Mouse (Mus musculus): ENCODE results near the gene Gstm7. TPM values are rescaled to one million over a fixed set of nuclear protein-coding genes. Genes with fewer than 3 reads are reported as not detected.

Gstm7 gene
- polyA plus RNA-seq (2012; rRNA removed) = 6.4 and 8.1 TPM in 2 replicates

DNA sequence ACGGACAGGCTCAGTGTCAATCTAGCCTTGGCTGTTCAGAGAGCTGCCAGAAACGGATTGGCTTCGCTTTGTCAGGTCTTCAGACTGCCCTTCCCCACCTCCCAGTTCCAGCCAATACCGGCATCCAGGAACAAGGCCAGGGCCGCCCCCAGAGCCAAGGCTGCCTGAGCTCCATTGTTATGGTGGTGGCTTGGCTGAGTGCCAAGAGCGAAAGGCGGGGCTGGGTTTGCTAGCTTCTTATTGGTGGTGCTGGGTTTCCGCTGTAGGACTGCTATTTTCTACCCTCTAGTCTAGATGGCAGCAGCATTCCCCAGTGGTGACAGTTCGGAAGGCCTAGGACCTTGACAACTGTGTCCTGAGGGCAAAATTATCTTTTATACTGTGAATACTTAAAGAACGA is at the start of gene Gstm7:
Gene Gstm7 (minus strand): TSS at position 148 of the 400 bp plus-strand sequence.

DNA sequence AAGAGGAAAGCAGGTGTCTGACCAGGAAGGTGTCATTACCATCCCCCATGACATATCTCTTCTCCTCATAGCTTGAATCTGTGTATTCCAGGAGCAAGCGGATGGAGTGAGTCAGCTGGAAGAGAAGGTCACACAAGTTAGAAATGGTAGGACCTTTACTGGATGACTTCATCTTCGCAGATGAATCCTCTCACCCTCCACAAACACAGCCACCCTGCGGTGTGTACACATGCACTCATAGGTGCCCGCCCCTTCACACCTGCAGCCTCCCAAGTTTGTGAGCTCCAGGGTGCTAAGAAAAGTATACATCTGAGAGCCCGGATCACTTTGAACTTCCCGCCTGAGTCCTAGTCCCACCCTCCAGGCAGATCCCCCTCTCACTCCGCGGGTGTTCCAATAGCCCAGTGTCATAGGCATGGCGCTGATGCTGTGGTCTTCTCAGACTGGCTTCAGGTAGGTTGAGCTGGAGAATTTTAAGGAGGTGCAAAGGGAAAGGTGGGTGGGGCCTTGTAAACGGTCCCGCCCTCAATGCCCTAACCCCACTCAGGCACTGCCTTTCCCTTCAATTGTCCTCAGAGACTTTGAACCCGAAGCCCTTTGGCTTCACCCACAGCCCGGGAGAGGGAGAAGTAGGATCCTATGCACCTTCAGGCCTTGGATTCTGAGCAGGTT is 37.2 kb upstream of the Gstm7 start, which contains the start of gene Gstm3:
Gene Gstm3 (minus strand): TSS at position 560 of the 672 bp plus-strand sequence.

DNA sequence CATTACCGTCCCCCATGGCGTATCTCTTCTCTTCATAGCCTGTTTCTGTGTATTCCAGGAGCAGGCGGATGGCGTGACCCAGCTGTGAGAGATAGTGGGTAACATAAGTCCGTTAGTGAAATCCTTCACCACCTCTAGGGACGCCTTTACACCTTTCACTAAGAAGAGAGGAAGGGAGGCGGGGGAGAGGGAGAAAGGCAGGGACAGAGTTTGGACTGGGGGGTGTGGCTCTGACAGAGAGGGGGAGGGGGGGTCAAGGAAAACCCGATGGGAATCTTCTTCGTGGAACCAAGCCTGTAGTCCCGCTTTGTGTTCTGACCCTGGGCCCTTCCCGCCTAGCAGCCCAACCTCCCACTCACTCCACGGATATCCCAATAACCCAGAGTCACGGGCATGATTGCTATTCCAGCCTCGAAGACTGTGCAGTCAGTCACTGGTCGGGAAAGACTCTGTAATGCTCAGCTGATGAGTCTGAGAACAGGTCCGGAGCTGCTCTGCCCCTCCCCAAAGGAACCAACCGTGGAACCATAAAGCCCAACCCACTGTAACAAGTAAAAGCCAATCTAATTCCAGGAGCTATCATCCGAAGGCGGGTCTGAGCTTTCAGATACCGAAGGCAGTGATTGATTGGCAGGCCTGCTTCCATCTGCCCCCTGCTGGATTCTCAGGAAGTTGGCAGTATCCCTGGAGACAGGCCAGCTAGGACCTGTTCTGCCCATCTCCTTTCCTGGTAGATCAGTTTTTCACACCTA is 11.8 kb upstream of the Gstm7 start, which contains the start of gene Gstm6:
Gene Gstm6 (minus strand): TSS at position 511 of the 752 bp plus-strand sequence.

DNA sequence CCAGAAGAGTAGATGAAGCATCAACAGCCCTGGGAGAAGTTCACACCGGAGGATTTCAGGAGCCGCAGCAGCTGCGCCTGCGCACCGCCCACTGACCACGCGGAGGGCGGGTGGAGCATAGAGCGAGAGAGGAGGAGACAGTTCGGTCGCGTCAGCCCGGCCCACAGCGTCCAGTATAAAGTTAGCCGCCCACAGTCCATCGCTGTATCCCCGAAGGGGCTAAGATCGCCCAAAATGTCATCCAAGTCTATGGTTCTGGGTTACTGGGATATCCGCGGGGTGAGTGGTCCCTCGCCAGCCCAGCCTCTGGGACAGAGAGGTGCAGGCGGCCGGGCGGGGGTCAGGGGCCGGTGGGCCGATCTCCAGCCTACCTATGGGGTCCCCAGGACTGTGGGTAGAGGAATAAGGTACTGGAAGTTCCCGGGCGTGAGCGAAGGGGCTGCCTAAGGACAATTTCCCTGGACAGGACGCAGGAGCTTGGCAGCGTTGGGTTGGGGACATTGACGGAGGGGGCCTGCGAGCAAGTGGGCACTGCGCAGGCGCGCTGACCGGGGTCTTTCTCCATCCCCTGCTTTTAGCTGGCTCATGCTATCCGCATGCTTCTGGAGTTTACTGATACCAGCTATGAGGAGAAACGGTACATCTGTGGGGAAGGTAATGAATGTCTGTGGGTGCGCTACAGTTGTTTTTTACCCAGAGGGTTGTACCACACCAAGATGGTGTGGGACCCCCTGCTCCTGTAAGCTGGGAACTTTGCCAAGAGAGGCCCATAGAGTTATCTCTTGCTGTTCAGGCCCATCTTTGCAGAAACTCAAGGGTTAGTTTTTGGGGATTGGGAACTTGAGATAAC is 35.7 kb downstream of the Gstm7 start, which contains the start of gene Gstm5:
Gene Gstm5 (plus strand): TSS at position 102 of the 850 bp plus-strand sequence.

DNA sequence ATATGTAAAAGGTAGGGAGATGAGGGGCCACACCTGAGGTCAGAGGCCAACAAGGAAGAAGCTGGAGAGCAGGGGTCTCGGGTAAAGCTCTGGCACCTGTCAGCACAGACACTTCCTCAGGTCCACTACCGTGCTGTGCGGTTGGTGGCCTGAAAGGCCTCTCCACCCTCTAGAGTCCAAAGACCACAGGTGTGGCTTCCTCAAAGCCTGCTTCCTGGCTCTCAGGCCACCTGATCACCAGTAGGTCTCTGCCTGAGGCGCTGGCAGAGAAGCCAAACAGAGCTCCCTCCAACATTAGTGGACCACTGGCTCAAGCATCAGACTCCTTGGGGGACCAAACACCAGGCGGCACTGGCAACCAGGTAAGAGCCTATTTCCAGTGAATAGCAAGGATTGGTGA is 54.6 kb downstream of the Gstm7 start, which contains the start of gene Eps8l3:
Gene Eps8l3 (plus strand): TSS at position 225 of the 400 bp plus-strand sequence.

Other genes with a start within 250 kb of the Gstm7 start
- 8.7 and 12.1 TPM in 2 replicates for gene Ahcyl1, start 235.3 kb downstream of the Gstm7 start, polyA plus RNA-seq (2012; rRNA removed)
- gene Csf1, start 171.3 kb downstream of the Gstm7 start, polyA plus RNA-seq (2012; rRNA removed) = 8.1 and 8.8 TPM in 2 replicates
- 17.7 and 20.5 TPM in 2 replicates for gene Eps8l3, start 54.6 kb downstream of the Gstm7 start, polyA plus RNA-seq (2012; rRNA removed)
- 10.4 and 14.2 TPM in 2 replicates for gene Gstm5, start 36.0 kb downstream of the Gstm7 start, polyA plus RNA-seq (2012; rRNA removed)
- 2.7 and 5.5 TPM in 2 replicates for gene Gstm6, start 11.9 kb upstream of the Gstm7 start, polyA plus RNA-seq (2012; rRNA removed)
- 22.6 and 33.9 TPM in 2 replicates for gene Gstm3, start 37.5 kb upstream of the Gstm7 start, polyA plus RNA-seq (2012; rRNA removed)
- gene Gstm2, start 54.6 kb upstream of the Gstm7 start, polyA plus RNA-seq (2012; rRNA removed) = 80.3 and 101 TPM in 2 replicates
- 1,087 and 1,160 TPM in 2 replicates for gene Gstm1, start 86.2 kb upstream of the Gstm7 start, polyA plus RNA-seq (2012; rRNA removed)
- gene Gstm4, start 113.1 kb upstream of the Gstm7 start, polyA plus RNA-seq (2012; rRNA removed) = 4.6 and 5.2 TPM in 2 replicates
- gene Ampd2, start 154.8 kb upstream of the Gstm7 start, polyA plus RNA-seq (2012; rRNA removed) = 60.5 and 89.7 TPM in 2 replicates
- 0.06 TPM in 1 of 2 replicates, not detected in the other for gene Gnat2, start 161.0 kb upstream of the Gstm7 start, polyA plus RNA-seq (2012; rRNA removed)
- 4.1 and 4.7 TPM in 2 replicates for gene Gnai3, start 214.3 kb upstream of the Gstm7 start, polyA plus RNA-seq (2012; rRNA removed)
- gene Gpr61, start 223.1 kb upstream of the Gstm7 start, polyA plus RNA-seq (2012; rRNA removed) = 0.06 and 0.08 TPM in 2 replicates

Data from stomach, adult 2 months (tissue).